Comparison of ENCODE assay signal across 12 mouse cellular contexts in genomic region chr19:57147746-57148145, GRCm38 (mm10).
DNase-seq lines count a peak whose midpoint lies in the region; ATAC-seq lines count a peak whose summit lies in the region.
"Had no signal": no experiment of that assay in that cellular context is flagged by ENCODE, and none has a peak within 500 bp of the region (broad histone marks: within the 10 kb centered on the region; RNA-seq: fewer than 3 reads in every experiment).

No protein-coding gene starts in this region.

- H3K27me3 ChIP-seq in hindbrain, embryonic 15.5 days, result no peaks in the 10 kb centered on the region
- H3K27me3 ChIP-seq in hindbrain, embryonic 12.5 days, result no peaks in the 10 kb centered on the region
- H3K27me3 ChIP-seq in midbrain, embryonic 15.5 days (replicated peaks), result no peaks in the 10 kb centered on the region
- no peaks in the 10 kb centered on the region for H3K27me3 ChIP-seq in midbrain, embryonic 10.5 days (ENCODE audit: low read depth, poor library complexity, severe bottlenecking)
- H3K27me3 ChIP-seq in neural tube, embryonic 14.5 days (ENCODE audit: control insufficient read depth, insufficient read depth, low read length), result no peaks in the 10 kb centered on the region

- H3K9me3 ChIP-seq in hindbrain, embryonic 15.5 days, result no peaks in the 10 kb centered on the region
- no peaks in the 10 kb centered on the region for H3K9me3 ChIP-seq in hindbrain, embryonic 12.5 days (replicated peaks)
- no peaks in the 10 kb centered on the region for H3K9me3 ChIP-seq in midbrain, embryonic 15.5 days
- H3K9me3 ChIP-seq in midbrain, embryonic 10.5 days (replicated peaks), result no peaks in the 10 kb centered on the region
- H3K9me3 ChIP-seq in neural tube, embryonic 14.5 days (ENCODE audit: control insufficient read depth, low read length), result no peaks in the 10 kb centered on the region

- no peaks in the 10 kb centered on the region for H3K36me3 ChIP-seq in hindbrain, embryonic 15.5 days
- no peaks in the 10 kb centered on the region for H3K36me3 ChIP-seq in hindbrain, embryonic 12.5 days
- no peaks in the 10 kb centered on the region for H3K36me3 ChIP-seq in midbrain, embryonic 15.5 days (replicated peaks)
- no peaks in the 10 kb centered on the region for H3K36me3 ChIP-seq in midbrain, embryonic 10.5 days
- H3K36me3 ChIP-seq in neural tube, embryonic 14.5 days (ENCODE audit: control insufficient read depth, insufficient read depth, low read length), result no peaks in the 10 kb centered on the region

- peak; percentile 31; the same call in 1 of the 2 replicates for ATAC-seq in frontal cortex, adult (ENCODE audit: low TSS enrichment)
- ATAC-seq in hindbrain, embryonic 15.5 days (ENCODE audit: low FRiP score, low read depth), result no peak
- ATAC-seq in hindbrain, embryonic 12.5 days (ENCODE audit: low FRiP score), result no peak
- ATAC-seq in midbrain, embryonic 15.5 days (replicated peaks), result 0 out of 2 replicates have a peak, but pooled peaks have one; percentile 30
- ATAC-seq in neural tube, embryonic 14.5 days (ENCODE audit: low read depth), result no peak

- peaks cover 22% of the 10 kb centered on the region for H3K4me1 ChIP-seq in hindbrain, embryonic 15.5 days (replicated peaks)
- peaks cover 8% of the 10 kb centered on the region for H3K4me1 ChIP-seq in hindbrain, embryonic 12.5 days
- peaks cover 18% of the 10 kb centered on the region for H3K4me1 ChIP-seq in midbrain, embryonic 15.5 days
- peaks cover 11% of the 10 kb centered on the region for H3K4me1 ChIP-seq in midbrain, embryonic 10.5 days
- H3K4me1 ChIP-seq in neural tube, embryonic 14.5 days (ENCODE audit: control insufficient read depth, insufficient read depth, low read length), result peaks cover 9% of the 10 kb centered on the region; the same call in 1 of the 2 replicates

- H3K4me2 ChIP-seq in hindbrain, embryonic 15.5 days, result no peak overlapping the region
- no peak overlapping the region for H3K4me2 ChIP-seq in hindbrain, embryonic 12.5 days (replicated peaks)
- no peak overlapping the region for H3K4me2 ChIP-seq in midbrain, embryonic 15.5 days
- no peak overlapping the region for H3K4me2 ChIP-seq in neural tube, embryonic 14.5 days (ENCODE audit: low read depth, low read length)

- H3K9ac ChIP-seq in hindbrain, embryonic 15.5 days, result no peak overlapping the region
- H3K9ac ChIP-seq in hindbrain, embryonic 12.5 days, result no peak overlapping the region
- no peak overlapping the region for H3K9ac ChIP-seq in midbrain, embryonic 15.5 days
- 0 out of 2 replicates have a peak overlapping the region, but pooled peaks have one; percentile 32 for H3K9ac ChIP-seq in neural tube, embryonic 14.5 days (replicated peaks; ENCODE audit: low read depth, low read length)

- 17% methylated on average over 6 of the region's 6 CpGs for WGBS in hindbrain, embryonic 15.5 days
- WGBS in hindbrain, embryonic 12.5 days, result 41% methylated on average over 6 of the region's 6 CpGs
- 18% methylated on average over 6 of the region's 6 CpGs for WGBS in midbrain, embryonic 15.5 days
- WGBS in midbrain, embryonic 10.5 days, result 28% methylated on average over 6 of the region's 6 CpGs
- WGBS in neural tube, embryonic 14.5 days, result 6% methylated on average over 6 of the region's 6 CpGs

- H3K27ac ChIP-seq in hindbrain, embryonic 15.5 days (replicated peaks), result 0 out of 2 replicates have a peak overlapping the region, but pooled peaks have one; percentile 12
- H3K27ac ChIP-seq in hindbrain, embryonic 12.5 days, result no peak overlapping the region
- peak overlapping the region; percentile 4; the same call in 1 of the 2 replicates for H3K27ac ChIP-seq in midbrain, embryonic 15.5 days
- H3K27ac ChIP-seq in midbrain, embryonic 10.5 days (replicated peaks), result no peak overlapping the region
- H3K27ac ChIP-seq in neural tube, embryonic 14.5 days (ENCODE audit: low read depth, low read length), result peak overlapping the region; percentile 56; the same call in 1 of the 2 replicates
- H3K27ac ChIP-seq: macrophage had no signal

- no peak for DNase-seq in frontal cortex, postnatal 36 days (ENCODE audit: low spot score in 2 of 2)
- DNase-seq in midbrain, embryonic 10.5 days (ENCODE audit: low spot score), result no peak
- DNase-seq in urinary bladder, postnatal 36 days (ENCODE audit: low spot score in 2 of 2), result no peak
- DNase-seq: adrenal gland, adult 2 months; retina, postnatal 1 day; thymus, postnatal 14 days had no signal

- no peak overlapping the region for H3K4me3 ChIP-seq in hindbrain, embryonic 15.5 days
- no peak overlapping the region for H3K4me3 ChIP-seq in hindbrain, embryonic 12.5 days
- no peak overlapping the region for H3K4me3 ChIP-seq in midbrain, embryonic 15.5 days
- no peak overlapping the region for H3K4me3 ChIP-seq in midbrain, embryonic 10.5 days
- no peak overlapping the region for H3K4me3 ChIP-seq in neural tube, embryonic 14.5 days (ENCODE audit: low read depth, low read length)

Comparison
In these comparisons a context has a peak if more than half of its experiments do, and no peak if none do; other contexts are left out.
1. H3K27ac ChIP-seq: peak in hindbrain, embryonic 15.5 days (single experiment), midbrain, embryonic 15.5 days (single experiment) and neural tube, embryonic 14.5 days (single experiment); none in hindbrain, embryonic 12.5 days (single experiment) and midbrain, embryonic 10.5 days (single experiment).
2. ATAC-seq: peak in frontal cortex, adult (single experiment) and midbrain, embryonic 15.5 days (single experiment); none in hindbrain, embryonic 15.5 days (single experiment), hindbrain, embryonic 12.5 days (single experiment) and neural tube, embryonic 14.5 days (single experiment).